Mouse (Mus musculus): Measurements from ENCODE around the gene Fxyd1. TPM values are rescaled to one million over a fixed set of nuclear protein-coding genes. Genes with fewer than 3 reads are reported as not detected.

The Fxyd1 gene
- polyA plus RNA-seq, 1 experiment from 2014 or later = 300 TPM

DNA sequence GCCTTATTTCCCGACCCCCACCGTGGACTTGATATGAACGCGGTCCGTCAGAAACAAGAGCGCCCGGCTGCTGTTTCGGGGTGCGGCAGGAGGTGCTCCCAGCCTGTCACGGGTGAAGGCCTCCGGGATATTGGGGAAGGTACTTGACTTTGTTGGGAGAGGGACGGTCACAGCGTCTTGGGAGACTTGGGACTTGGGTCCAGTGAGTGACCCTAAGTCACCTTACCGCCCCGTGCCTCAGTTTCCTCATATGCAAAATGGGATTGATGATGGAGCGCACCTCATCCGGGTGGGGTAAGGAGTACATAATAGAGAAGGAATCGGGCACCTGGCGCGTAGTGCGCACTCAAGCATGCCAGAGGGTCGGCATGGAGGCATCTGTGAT, 4.8 kb downstream of the Fxyd1 start:
- 12% methylated on average over 22 of the region's 22 CpGs for WGBS (ENCODE audit: insufficient replicate concordance)
- peaks cover 43% of the 10 kb centered on the region for H3K27me3 ChIP-seq (ENCODE audit: insufficient read depth, low read length)
- 0 out of 2 replicates have a peak overlapping the region, but pooled peaks have one; percentile 6 for H3K4me3 ChIP-seq (ENCODE audit: low read depth, low read length)
- H3K9ac ChIP-seq (replicated peaks) = peak overlapping the region; percentile 16; the same call in 1 of the 2 replicates
- peaks cover 9% of the 10 kb centered on the region for H3K4me1 ChIP-seq (ENCODE audit: insufficient read depth)
- DNase-seq (no peak), ATAC-seq (no peak)
- TF ChIP-seq CTCF (IDR thresholded peaks at IDR 0.05; ENCODE audit: low read depth) (no peak), EP300 (IDR thresholded peaks at IDR 0.05; ENCODE audit: low read depth) (no peak)
- H3K36me3 ChIP-seq (replicated peaks; ENCODE audit: insufficient read depth, low read length) = no peaks in the 10 kb centered on the region
- no peak overlapping the region for H3K27ac ChIP-seq (ENCODE audit: low read depth)
- no peaks in the 10 kb centered on the region for H3K9me3 ChIP-seq (ENCODE audit: low read length)
- 0 out of 2 replicates have a peak overlapping the region, but pooled peaks have one; percentile 29 for H3K4me2 ChIP-seq (ENCODE audit: low read depth, low read length)

DNA sequence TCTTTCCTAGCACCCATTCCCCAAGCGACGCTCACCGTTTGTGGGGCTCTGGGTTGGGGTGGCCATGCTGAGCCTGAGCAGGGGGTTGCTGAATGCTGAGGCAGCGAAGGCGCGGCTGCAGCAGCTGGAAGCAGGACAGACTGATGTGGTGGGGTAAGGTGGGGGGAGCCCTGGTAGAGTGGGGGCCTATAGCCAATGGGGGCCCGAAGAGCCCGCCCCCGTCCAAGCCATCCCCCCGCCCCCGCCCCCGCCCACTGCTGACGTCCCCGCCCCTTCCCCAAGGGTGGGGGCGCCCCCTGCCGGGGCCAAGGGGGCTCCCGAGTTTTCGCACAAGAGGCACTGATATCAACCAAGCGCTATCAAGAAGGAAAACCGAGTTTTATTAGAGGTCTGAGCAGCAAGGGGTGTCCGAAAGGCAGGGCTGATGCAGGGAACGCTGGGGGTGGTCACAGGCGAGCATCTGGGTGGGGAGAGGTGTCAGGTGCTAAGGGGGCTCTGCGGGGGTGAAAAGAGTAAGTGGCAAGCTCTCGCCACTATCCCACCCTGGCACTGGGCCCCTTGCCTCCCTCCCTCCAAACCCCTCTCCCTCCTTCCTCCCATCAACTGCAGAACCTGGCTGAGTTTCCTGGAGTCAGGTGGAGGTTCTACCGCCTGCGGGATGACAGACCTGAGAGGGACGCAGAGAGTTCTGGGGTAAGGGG, 5.5 kb downstream of the Fxyd1 start, which contains the start of gene Fxyd7:
Fxyd7 (minus strand) TSS at position 147 of the 701 bp plus-strand sequence.
- H3K9ac ChIP-seq (replicated peaks) = no peak within 1 kb of the TSS
- H3K4me2 ChIP-seq (ENCODE audit: low read depth, low read length) = 0 out of 2 replicates have a peak within 1 kb of the TSS, but pooled peaks have one; percentile 9
- no peaks in the 10 kb centered on the region for H3K36me3 ChIP-seq (replicated peaks; ENCODE audit: insufficient read depth, low read length)
- WGBS (ENCODE audit: insufficient replicate concordance) = 12% methylated on average over 20 of the region's 28 CpGs
- H3K27me3 ChIP-seq (ENCODE audit: insufficient read depth, low read length) = peaks cover 43% of the 10 kb centered on the region
- no peak for DNase-seq
- H3K4me3 ChIP-seq (ENCODE audit: low read depth, low read length) = no peak within 1 kb of the TSS
- TF ChIP-seq CTCF (IDR thresholded peaks at IDR 0.05; ENCODE audit: low read depth) = no peak; the same call in 1 of the 2 replicates
- H3K9me3 ChIP-seq (ENCODE audit: low read length) = no peaks in the 10 kb centered on the region
- no peak within 1 kb of the TSS for H3K27ac ChIP-seq (ENCODE audit: low read depth)
- H3K4me1 ChIP-seq (ENCODE audit: insufficient read depth) = peaks cover 9% of the 10 kb centered on the region
- ATAC-seq = no peak

DNA sequence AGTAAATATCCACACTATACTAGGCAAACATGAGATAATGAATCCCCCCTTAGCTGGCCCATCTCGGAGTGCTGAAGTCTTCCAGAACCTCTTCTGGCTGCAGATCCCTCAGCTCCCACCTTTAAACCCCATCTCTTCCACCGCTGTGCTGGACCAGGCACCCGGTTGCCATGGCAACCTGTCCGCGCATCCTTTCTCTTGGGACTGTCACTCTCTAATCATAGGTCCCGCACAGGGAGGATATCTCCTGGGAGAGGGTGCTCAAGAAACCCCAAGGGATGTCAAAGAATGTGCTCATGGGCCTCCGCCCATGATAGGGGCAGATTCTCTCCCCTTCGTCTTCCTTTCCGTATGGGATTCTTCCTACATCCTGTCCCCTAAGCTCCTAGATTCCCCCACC, 6.1 kb downstream of the Fxyd1 start:
- H3K4me1 ChIP-seq (ENCODE audit: insufficient read depth) = peaks cover 9% of the 10 kb centered on the region
- 0 out of 2 replicates have a peak overlapping the region, but pooled peaks have one; percentile 9 for H3K4me2 ChIP-seq (ENCODE audit: low read depth, low read length)
- H3K27me3 ChIP-seq (ENCODE audit: insufficient read depth, low read length) = peaks cover 43% of the 10 kb centered on the region
- no peak overlapping the region for H3K4me3 ChIP-seq (ENCODE audit: low read depth, low read length)
- H3K9ac ChIP-seq (replicated peaks) = no peak overlapping the region
- 9% methylated on average over 9 of the region's 9 CpGs for WGBS (ENCODE audit: insufficient replicate concordance)
- H3K36me3 ChIP-seq (replicated peaks; ENCODE audit: insufficient read depth, low read length) = no peaks in the 10 kb centered on the region
- TF ChIP-seq EP300 (IDR thresholded peaks at IDR 0.05; ENCODE audit: low read depth) = no peak
- TF ChIP-seq CTCF (IDR thresholded peaks at IDR 0.05; ENCODE audit: low read depth) = no peak
- H3K9me3 ChIP-seq (ENCODE audit: low read length) = no peaks in the 10 kb centered on the region
- ATAC-seq = no peak
- no peak for DNase-seq
- H3K27ac ChIP-seq (ENCODE audit: low read depth) = no peak overlapping the region

DNA sequence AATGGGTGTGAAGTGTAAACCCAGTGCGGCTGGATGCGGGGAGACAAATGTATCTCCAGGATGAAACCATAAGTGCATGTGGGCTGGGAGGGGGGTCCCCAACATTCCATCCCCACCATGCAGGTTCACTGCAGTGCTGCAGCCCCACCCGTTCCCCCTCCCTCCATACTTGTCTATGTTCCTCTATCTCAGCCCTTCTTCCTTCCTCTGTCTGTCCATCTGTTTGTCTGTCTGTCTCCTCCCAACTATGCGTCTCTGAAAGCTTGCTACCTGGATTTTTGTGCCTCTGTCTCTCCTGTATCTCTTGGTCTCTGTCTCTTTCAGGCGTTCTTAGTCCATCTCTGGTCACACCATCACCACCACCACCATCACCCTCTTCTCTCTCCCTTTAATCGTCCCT, 6.5 kb downstream of the Fxyd1 start:
- DNase-seq (no peak), ATAC-seq (no peak)
- no peak for TF ChIP-seq CTCF (IDR thresholded peaks at IDR 0.05; ENCODE audit: low read depth)
- TF ChIP-seq EP300 (IDR thresholded peaks at IDR 0.05; ENCODE audit: low read depth) = no peak
- Histone ChIP-seq H3K9ac (replicated peaks) (no peak overlapping the region), H3K27ac (ENCODE audit: low read depth) (no peak overlapping the region), H3K4me3 (ENCODE audit: low read depth, low read length) (no peak overlapping the region), H3K27me3 (ENCODE audit: insufficient read depth, low read length) (peaks cover 43% of the 10 kb centered on the region), H3K36me3 (replicated peaks; ENCODE audit: insufficient read depth, low read length) (no peaks in the 10 kb centered on the region), H3K4me1 (ENCODE audit: insufficient read depth) (peaks cover 9% of the 10 kb centered on the region), H3K9me3 (ENCODE audit: low read length) (no peaks in the 10 kb centered on the region), H3K4me2 (ENCODE audit: low read depth, low read length) (no peak overlapping the region)
- WGBS (ENCODE audit: insufficient replicate concordance) = 14% methylated on average over 6 of the region's 6 CpGs

DNA sequence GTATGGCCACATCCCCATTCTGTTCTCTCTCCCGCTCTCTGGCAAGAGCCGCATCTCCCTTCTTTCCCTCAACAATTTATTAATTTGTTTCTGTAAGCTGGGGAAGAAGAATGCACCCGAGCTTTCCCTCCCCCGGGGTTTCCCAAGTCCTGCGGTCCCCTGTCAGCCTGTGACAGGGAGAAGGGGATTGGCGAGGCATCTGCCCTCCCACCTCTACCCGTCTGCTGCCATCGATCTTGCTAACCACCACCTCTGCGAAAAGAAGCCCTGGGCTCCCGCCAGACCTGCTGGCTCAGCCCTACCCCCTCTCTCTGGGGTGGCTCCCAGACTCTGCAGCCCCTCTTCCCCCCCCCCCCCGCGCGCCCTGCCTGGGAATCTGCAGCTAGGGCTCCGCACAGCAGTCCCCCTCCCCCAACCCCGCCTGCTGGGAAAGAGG, 7.1 kb downstream of the Fxyd1 start:
- H3K4me2 ChIP-seq (ENCODE audit: low read depth, low read length) = no peak overlapping the region
- no peak for ATAC-seq

DNA sequence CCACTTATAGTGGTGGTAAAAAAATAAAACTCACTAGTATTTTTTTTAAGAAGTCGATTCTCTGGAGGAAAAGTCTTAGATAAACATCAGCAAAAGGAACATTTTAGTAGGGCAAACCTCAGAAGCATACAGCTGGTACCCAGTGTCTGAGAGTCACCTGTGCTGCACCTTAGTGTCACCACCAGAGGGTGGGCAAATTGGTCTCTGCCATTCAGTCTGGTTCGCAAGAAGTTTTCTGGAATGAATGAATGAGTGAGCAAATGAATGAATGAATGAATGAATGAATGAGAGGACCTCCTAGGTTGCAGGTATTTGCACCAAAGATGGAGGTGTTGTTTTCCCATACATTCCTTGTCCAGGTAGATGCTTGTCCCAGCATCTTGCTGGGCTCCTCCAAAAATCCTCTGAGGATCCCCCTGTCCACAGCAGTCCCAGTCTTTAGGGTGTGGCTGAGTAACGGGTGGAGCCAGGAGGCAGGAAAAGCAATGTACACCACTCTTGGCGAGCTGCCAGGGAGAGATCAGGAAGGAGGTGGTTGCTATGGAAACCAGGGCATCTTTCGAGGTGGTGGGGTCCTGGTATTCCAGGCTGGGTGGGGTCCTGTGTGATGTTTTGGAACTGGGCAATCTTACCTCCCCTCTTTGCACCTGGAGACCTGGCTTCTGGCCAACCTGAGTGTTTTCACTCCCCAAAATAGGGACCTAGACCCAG, 7.7 kb downstream of the Fxyd1 start:
- H3K9ac ChIP-seq (replicated peaks) = no peak overlapping the region
- H3K27ac ChIP-seq (ENCODE audit: low read depth) = no peak overlapping the region
- TF ChIP-seq EP300 (IDR thresholded peaks at IDR 0.05; ENCODE audit: low read depth) (no peak), CTCF (IDR thresholded peaks at IDR 0.05; ENCODE audit: low read depth) (no peak)
- H3K4me2 ChIP-seq (ENCODE audit: low read depth, low read length) = no peak overlapping the region
- H3K36me3 ChIP-seq (replicated peaks; ENCODE audit: insufficient read depth, low read length) = no peaks in the 10 kb centered on the region
- DNase-seq (no peak), ATAC-seq (no peak)
- peaks cover 9% of the 10 kb centered on the region for H3K4me1 ChIP-seq (ENCODE audit: insufficient read depth)
- peaks cover 43% of the 10 kb centered on the region for H3K27me3 ChIP-seq (ENCODE audit: insufficient read depth, low read length)
- H3K9me3 ChIP-seq (ENCODE audit: low read length) = no peaks in the 10 kb centered on the region
- no peak overlapping the region for H3K4me3 ChIP-seq (ENCODE audit: low read depth, low read length)
- 24% methylated on average over 5 of the region's 5 CpGs for WGBS (ENCODE audit: insufficient replicate concordance)

More for the DNA sequence above, 7.1 kb downstream of the Fxyd1 start:
- DNase-seq = no peak
- Histone ChIP-seq H3K9ac (replicated peaks) (no peak overlapping the region), H3K36me3 (replicated peaks; ENCODE audit: insufficient read depth, low read length) (no peaks in the 10 kb centered on the region), H3K27ac (ENCODE audit: low read depth) (no peak overlapping the region), H3K4me1 (ENCODE audit: insufficient read depth) (peaks cover 9% of the 10 kb centered on the region), H3K27me3 (ENCODE audit: insufficient read depth, low read length) (peaks cover 43% of the 10 kb centered on the region), H3K4me3 (ENCODE audit: low read depth, low read length) (no peak overlapping the region), H3K9me3 (ENCODE audit: low read length) (no peaks in the 10 kb centered on the region)
- TF ChIP-seq EP300 (IDR thresholded peaks at IDR 0.05; ENCODE audit: low read depth) = no peak
- 9% methylated on average over 10 of the region's 15 CpGs for WGBS (ENCODE audit: insufficient replicate concordance)

Measured in liver, postnatal 0 days (tissue).